23 mouse cellular contexts compared by ENCODE assay signal in genomic region chr14:20047291-20047690, GRCm38 (mm10).
DNase-seq lines count a peak whose midpoint lies in the region; ATAC-seq lines count a peak whose summit lies in the region.
"Had no signal": no experiment of that assay in that cellular context is flagged by ENCODE, and none has a peak within 500 bp of the region (broad histone marks: within the 10 kb centered on the region; RNA-seq: fewer than 3 reads in every experiment).

No protein-coding gene starts in this region.

- peak overlapping the region; percentile 82 for H3K27ac ChIP-seq in hindbrain, embryonic 14.5 days
- H3K27ac ChIP-seq in hindbrain, embryonic 10.5 days, result no peak overlapping the region
- 0 out of 2 replicates have a peak overlapping the region, but pooled peaks have one; percentile 29 for H3K27ac ChIP-seq in hindbrain, embryonic 16.5 days (ENCODE audit: low read depth, low read length)
- peak overlapping the region; percentile 52; the same call in 1 of the 2 replicates for H3K27ac ChIP-seq in neural tube, embryonic 14.5 days (ENCODE audit: low read depth, low read length)
- H3K27ac ChIP-seq: heart, adult 2 months; limb, embryonic 13.5 days; liver, embryonic 12.5 days had no signal

- H3K9ac ChIP-seq in hindbrain, embryonic 14.5 days, result no peak overlapping the region
- H3K9ac ChIP-seq in hindbrain, embryonic 16.5 days (ENCODE audit: low read depth, low read length), result no peak overlapping the region
- H3K9ac ChIP-seq in neural tube, embryonic 14.5 days (replicated peaks; ENCODE audit: low read depth, low read length), result no peak overlapping the region
- H3K9ac ChIP-seq: limb, embryonic 13.5 days; liver, embryonic 12.5 days had no signal

- no peak overlapping the region for H3K4me3 ChIP-seq in hindbrain, embryonic 14.5 days (replicated peaks; ENCODE audit: low read length)
- H3K4me3 ChIP-seq in hindbrain, embryonic 10.5 days, result no peak overlapping the region
- no peak overlapping the region for H3K4me3 ChIP-seq in hindbrain, embryonic 16.5 days (ENCODE audit: low read length)
- H3K4me3 ChIP-seq in neural tube, embryonic 14.5 days (ENCODE audit: low read depth, low read length), result no peak overlapping the region
- H3K4me3 ChIP-seq: forebrain, embryonic 10.5 days; heart, adult 2 months; limb, embryonic 13.5 days; liver, embryonic 12.5 days had no signal

- no peaks in the 10 kb centered on the region for H3K36me3 ChIP-seq in hindbrain, embryonic 14.5 days (replicated peaks; ENCODE audit: control insufficient read depth, insufficient read depth)
- no peaks in the 10 kb centered on the region for H3K36me3 ChIP-seq in hindbrain, embryonic 10.5 days
- no peaks in the 10 kb centered on the region for H3K36me3 ChIP-seq in hindbrain, embryonic 16.5 days (ENCODE audit: control insufficient read depth, insufficient read depth, low read length)
- no peaks in the 10 kb centered on the region for H3K36me3 ChIP-seq in neural tube, embryonic 14.5 days (ENCODE audit: control insufficient read depth, insufficient read depth, low read length)
- H3K36me3 ChIP-seq: forebrain, embryonic 10.5 days; limb, embryonic 13.5 days; liver, embryonic 12.5 days had no signal

- no peaks in the 10 kb centered on the region for H3K27me3 ChIP-seq in hindbrain, embryonic 14.5 days (ENCODE audit: control insufficient read depth, insufficient read depth, low read length)
- H3K27me3 ChIP-seq in hindbrain, embryonic 10.5 days (ENCODE audit: insufficient read depth, poor library complexity, severe bottlenecking), result no peaks in the 10 kb centered on the region
- H3K27me3 ChIP-seq in hindbrain, embryonic 16.5 days (replicated peaks; ENCODE audit: control insufficient read depth, insufficient read depth, low read length), result no peaks in the 10 kb centered on the region
- H3K27me3 ChIP-seq in neural tube, embryonic 14.5 days (ENCODE audit: control insufficient read depth, insufficient read depth, low read length), result no peaks in the 10 kb centered on the region
- H3K27me3 ChIP-seq: limb, embryonic 13.5 days; liver, embryonic 12.5 days had no signal

- no peaks in the 10 kb centered on the region for H3K9me3 ChIP-seq in hindbrain, embryonic 14.5 days (ENCODE audit: control insufficient read depth, low read length)
- H3K9me3 ChIP-seq in hindbrain, embryonic 10.5 days, result no peaks in the 10 kb centered on the region
- no peaks in the 10 kb centered on the region for H3K9me3 ChIP-seq in hindbrain, embryonic 16.5 days (ENCODE audit: control insufficient read depth, low read length)
- no peaks in the 10 kb centered on the region for H3K9me3 ChIP-seq in neural tube, embryonic 14.5 days (ENCODE audit: control insufficient read depth, low read length)
- H3K9me3 ChIP-seq: forebrain, embryonic 10.5 days; limb, embryonic 13.5 days; liver, embryonic 12.5 days had no signal

- WGBS in hindbrain, embryonic 14.5 days, result 52% methylated on average over 2 of the region's 2 CpGs
- 46% methylated on average over 2 of the region's 2 CpGs for WGBS in hindbrain, embryonic 10.5 days
- 63% methylated on average over 2 of the region's 2 CpGs for WGBS in hindbrain, embryonic 16.5 days
- 48% methylated on average over 2 of the region's 2 CpGs for WGBS in neural tube, embryonic 14.5 days

- no peak overlapping the region for H3K4me2 ChIP-seq in hindbrain, embryonic 14.5 days (replicated peaks)
- H3K4me2 ChIP-seq in hindbrain, embryonic 16.5 days (ENCODE audit: low read length), result no peak overlapping the region
- no peak overlapping the region for H3K4me2 ChIP-seq in neural tube, embryonic 14.5 days (ENCODE audit: low read depth, low read length)
- H3K4me2 ChIP-seq: limb, embryonic 13.5 days; liver, embryonic 12.5 days had no signal

- peaks cover 13% of the 10 kb centered on the region for H3K4me1 ChIP-seq in hindbrain, embryonic 14.5 days (replicated peaks; ENCODE audit: control insufficient read depth, insufficient read depth, low read length)
- peaks cover 17% of the 10 kb centered on the region for H3K4me1 ChIP-seq in hindbrain, embryonic 10.5 days (replicated peaks)
- peaks cover 9% of the 10 kb centered on the region for H3K4me1 ChIP-seq in hindbrain, embryonic 16.5 days (ENCODE audit: control insufficient read depth, insufficient read depth, low read depth, low read length)
- H3K4me1 ChIP-seq in neural tube, embryonic 14.5 days (ENCODE audit: control insufficient read depth, insufficient read depth, low read length), result 0 out of 2 replicates have a peak, but pooled peaks cover 9% of the 10 kb centered on the region
- H3K4me1 ChIP-seq: limb, embryonic 13.5 days; liver, embryonic 12.5 days had no signal

- no peak for ATAC-seq in hindbrain, embryonic 14.5 days (ENCODE audit: low FRiP score)
- no peak for ATAC-seq in hindbrain, embryonic 16.5 days
- no peak for ATAC-seq in neural tube, embryonic 14.5 days (ENCODE audit: low read depth)
- ATAC-seq: inflammation-experienced regulatory T-cells, adult 6 months; liver, embryonic 12.5 days had no signal

- DNase-seq in hindbrain, embryonic 14.5 days (ENCODE audit: low spot score), result no peak
- DNase-seq in hindbrain, embryonic 10.5 days (ENCODE audit: low spot score), result no peak
- DNase-seq in Muller cell, postnatal 12 days (ENCODE audit: inconsistent ontology term), result peak; percentile 19
- no peak for DNase-seq in embryo, embryonic 11 days
- DNase-seq in thymus, postnatal 0 days (ENCODE audit: low spot score), result no peak
- DNase-seq: adrenal gland, postnatal 25 days; cerebellum, adult 11-12 months; cerebellum, postnatal 10 days; gastrocnemius, postnatal 25 days; heart, adult 2 months; kidney, adult 18-20 months; layer of hippocampus, adult 9-11 months; lung, adult 18-20 months; lung, postnatal 10 days; right cerebral cortex, adult 18-20 months; right cerebral cortex, postnatal 4 days; thymus, postnatal 25 days had no signal
